Mouse (Mus musculus) kidney, adult 2 months (tissue): ENCODE results near the gene Pacsin2.

Experiments
- CTCF ChIP-seq: fragments of 200-500 bp; conservative IDR thresholded peaks from 2 replicates; pipeline ENCODE4 v1.5.1; 2011; ENCODE audit warnings: low read depth, mild to moderate bottlenecking, control low read depth, low read length, moderate library complexity, mixed read lengths; ENCODE audit not compliant: insufficient read depth, insufficient read length
- POLR2A ChIP-seq: fragments of 200-500 bp; IDR thresholded peaks from one replicate; pipeline ENCODE4 v1.6.1; 2011; ENCODE audit warnings: low read depth, low read length, control low read depth

DNA sequence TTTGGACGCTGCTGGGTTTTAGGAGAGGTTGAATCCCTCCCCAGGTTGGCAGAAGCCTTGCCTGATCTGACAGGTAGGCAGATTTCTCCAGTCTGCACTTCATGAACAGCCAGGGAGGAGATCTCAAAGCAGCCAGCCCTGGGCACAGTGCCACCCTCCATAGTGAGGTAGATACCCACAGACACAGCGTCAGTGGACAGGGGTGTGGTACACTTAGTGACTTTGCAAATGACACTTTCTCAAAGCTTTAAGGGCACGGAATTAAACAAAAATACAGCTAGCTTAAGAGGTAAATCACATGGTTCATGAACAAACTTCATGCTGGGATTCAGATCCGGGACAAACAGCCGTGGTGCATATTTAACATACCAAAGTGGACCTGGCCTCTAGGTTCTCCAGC is 15.8 kb downstream of the Pacsin2 start:
- TF ChIP-seq CTCF = no peak
- TF ChIP-seq POLR2A = no peak
